Mouse (Mus musculus): ENCODE measurements at regions not wholly inside any gene's neighbourhood (a gene's known extent, or its start where the extent isn't known, plus 50 kb on each side); places are given as distances from the start of the nearest gene placed in this dataset.

- no peaks in the 10 kb centered on the region for H3K79me2 ChIP-seq (ENCODE audit: control insufficient read depth, insufficient read depth, low read length, poor library complexity)
- peaks cover 0 to 1% of the 10 kb centered on the region in 2 experiments; a peak in 2 of 4 replicates for H3K27me3 ChIP-seq (ENCODE audit: control insufficient read depth in 1 of 2, insufficient read depth in 2 of 2, low read length in 2 of 2)
- TF ChIP-seq RCOR1 (IDR thresholded peaks at IDR 0.05; ENCODE audit: low read depth, low read length): no peak
- no peak for TF ChIP-seq CHD2 (IDR thresholded peaks at IDR 0.05; ENCODE audit: low read length)
- TF ChIP-seq ZC3H11A (IDR thresholded peaks at IDR 0.05; ENCODE audit: low read depth, low read length): no peak
- TF ChIP-seq HCFC1 (IDR thresholded peaks at IDR 0.05; ENCODE audit: low read depth, low read length): no peak
- TF ChIP-seq USF2 (IDR thresholded peaks at IDR 0.05; ENCODE audit: borderline replicate concordance in 1 of 2, insufficient read depth in 1 of 2, low read depth in 1 of 2, low read length in 2 of 2): no peak
- no peak for TF ChIP-seq SMC3 (IDR thresholded peaks at IDR 0.05; ENCODE audit: low read depth, low read length)
- no peak for TF ChIP-seq ZMIZ1 (IDR thresholded peaks at IDR 0.05; ENCODE audit: low read depth, low read length)
- no peak for TF ChIP-seq MAZ (IDR thresholded peaks at IDR 0.05; ENCODE audit: low read depth, low read length)
- TF ChIP-seq POLR2AphosphoS2 (IDR thresholded peaks at IDR 0.05; ENCODE audit: low read length): no peak
- TF ChIP-seq JUND (IDR thresholded peaks at IDR 0.05; ENCODE audit: low read depth, low read length): no peak
- TF ChIP-seq ZNF384 (IDR thresholded peaks at IDR 0.05; ENCODE audit: low read depth, low read length): no peak
- H3K4me1 ChIP-seq (ENCODE audit: control insufficient read depth in 1 of 2, insufficient read depth in 2 of 2, low read length in 2 of 2): no peaks in the 10 kb centered on the region
- no peaks in the 10 kb centered on the region for H3K36me3 ChIP-seq (ENCODE audit: control insufficient read depth in 1 of 2, insufficient read depth in 2 of 2, low read length in 2 of 2)
- no peak overlapping the region for H3K4me3 ChIP-seq (ENCODE audit: control insufficient read depth in 1 of 2, insufficient read depth in 1 of 2, low read depth in 2 of 2, low read length in 2 of 2)
- DNase-seq (ENCODE audit: low read depth, low spot score): no peak
- no peak overlapping the region for H3K27ac ChIP-seq (ENCODE audit: control insufficient read depth, low read depth, low read length)
- no peak overlapping the region for H3K9ac ChIP-seq (ENCODE audit: control insufficient read depth, low read depth, low read length, poor library complexity, severe bottlenecking)
- no peaks in the 10 kb centered on the region for H3K9me3 ChIP-seq (replicated peaks; ENCODE audit: insufficient read depth, low read length)
Observed at GRCm38 (mm10) chr16:19843738-19844137, 83.7 kb downstream of the B3gnt5 start.

- Histone ChIP-seq H3K4me3 (ENCODE audit: control insufficient read depth in 1 of 2, insufficient read depth in 1 of 2, low read depth in 2 of 2, low read length in 2 of 2) (no peak overlapping the region), H3K4me1 (ENCODE audit: control insufficient read depth in 1 of 2, insufficient read depth in 2 of 2, low read length in 2 of 2) (no peaks in the 10 kb centered on the region)
Observed at GRCm38 (mm10) chr16:19848395-19848794, 88.4 kb downstream of the B3gnt5 start.

More at GRCm38 (mm10) chr16:19848395-19848794, 88.4 kb downstream of the B3gnt5 start:
- peak; percentile 24 for DNase-seq (ENCODE audit: low read depth, low spot score)
- Histone ChIP-seq H3K9me3 (replicated peaks; ENCODE audit: insufficient read depth, low read length) (no peaks in the 10 kb centered on the region), H3K9ac (ENCODE audit: control insufficient read depth, low read depth, low read length, poor library complexity, severe bottlenecking) (no peak overlapping the region), H3K27me3 (ENCODE audit: control insufficient read depth in 1 of 2, insufficient read depth in 2 of 2, low read length in 2 of 2) (peaks cover 10 to 15% of the 10 kb centered on the region in 2 experiments), H3K36me3 (ENCODE audit: control insufficient read depth in 1 of 2, insufficient read depth in 2 of 2, low read length in 2 of 2) (no peaks in the 10 kb centered on the region), H3K79me2 (ENCODE audit: control insufficient read depth, insufficient read depth, low read length, poor library complexity) (no peaks in the 10 kb centered on the region), H3K27ac (ENCODE audit: control insufficient read depth, low read depth, low read length) (no peak overlapping the region)
- TF ChIP-seq E2F4 (IDR thresholded peaks at IDR 0.05; ENCODE audit: borderline replicate concordance, low read depth, low read length) (no peak), RAD21 (IDR thresholded peaks at IDR 0.05; ENCODE audit: low read depth, low read length) (peak; percentile 79), ZC3H11A (IDR thresholded peaks at IDR 0.05; ENCODE audit: low read depth, low read length) (peak; percentile 61), MEF2A (IDR thresholded peaks at IDR 0.05; ENCODE audit: extremely low read depth, insufficient replicate concordance, low read depth, low read length, poor library complexity, severe bottlenecking) (no peak), SMC3 (IDR thresholded peaks at IDR 0.05; ENCODE audit: low read depth, low read length) (peak; percentile 81), ZMIZ1 (IDR thresholded peaks at IDR 0.05; ENCODE audit: low read depth, low read length) (no peak), CTCF (IDR thresholded peaks at IDR 0.05 in 2 of 3, conservative IDR thresholded peaks at IDR 0.05 in 1 of 3; ENCODE audit: control insufficient read depth in 1 of 3, insufficient read depth in 1 of 3, low read depth in 2 of 3, low read length in 3 of 3, poor library complexity in 1 of 3, severe bottlenecking in 1 of 3) (peak in 2 of 3 experiments; percentile 24 to 68; a peak in 4 of 6 replicates), NRF1 (IDR thresholded peaks at IDR 0.05; ENCODE audit: insufficient read depth, low read depth, low read length, poor library complexity, severe bottlenecking) (no peak), TCF12 (IDR thresholded peaks at IDR 0.05; ENCODE audit: low read depth, low read length) (no peak), GATA1 (IDR thresholded peaks at IDR 0.05; ENCODE audit: low read depth, low read length) (no peak), CHD1 (IDR thresholded peaks at IDR 0.05; ENCODE audit: low read depth, low read length) (no peak), MAZ (IDR thresholded peaks at IDR 0.05; ENCODE audit: low read depth, low read length) (no peak), HCFC1 (IDR thresholded peaks at IDR 0.05; ENCODE audit: low read depth, low read length) (no peak), MAFK (IDR thresholded peaks at IDR 0.05; ENCODE audit: borderline replicate concordance, low read depth, low read length) (no peak), ELF1 (IDR thresholded peaks at IDR 0.05; ENCODE audit: low read depth, low read length) (no peak)

All from MEL (cell line).